Mouse (Mus musculus): ENCODE measurements around the gene Vwf.

Gene Vwf

GRCm38 (mm10) chr6:125620764-125621163 is 74.2 kb downstream of the Vwf start:
- DNase-seq (ENCODE audit: extremely low spot score, low spot score): no peak

GRCm38 (mm10) chr6:125622434-125622833 is 75.9 kb downstream of the Vwf start:
- no peak for DNase-seq (ENCODE audit: extremely low spot score, low spot score)

GRCm38 (mm10) chr6:125640486-125640885 is 93.9 kb downstream of the Vwf start:
- no peak for DNase-seq (ENCODE audit: extremely low spot score, low spot score)

- DNase-seq (ENCODE audit: extremely low spot score, low spot score): no peak
Observed at GRCm38 (mm10) chr6:125641146-125641545, 94.6 kb downstream of the Vwf start.

GRCm38 (mm10) chr6:125648964-125649363 is 102.4 kb downstream of the Vwf start:
- DNase-seq (ENCODE audit: extremely low spot score, low spot score): no peak

GRCm38 (mm10) chr6:125651335-125651734 is 104.8 kb downstream of the Vwf start:
- no peak for DNase-seq (ENCODE audit: extremely low spot score, low spot score)

- no peak for DNase-seq (ENCODE audit: extremely low spot score, low spot score)
Observed at GRCm38 (mm10) chr6:125653416-125653815, 106.8 kb downstream of the Vwf start.

- DNase-seq (ENCODE audit: extremely low spot score, low spot score): no peak
Observed at GRCm38 (mm10) chr6:125656921-125657320, 110.3 kb downstream of the Vwf start.

GRCm38 (mm10) chr6:125657966-125658365 is 111.4 kb downstream of the Vwf start:
- DNase-seq (ENCODE audit: extremely low spot score, low spot score): no peak

GRCm38 (mm10) chr6:125661106-125661877 is 114.7 kb downstream of the Vwf start:
- DNase-seq (ENCODE audit: extremely low spot score, low spot score): peak; percentile 83

GRCm38 (mm10) chr6:125663906-125664305 is 117.3 kb downstream of the Vwf start:
- DNase-seq (ENCODE audit: extremely low spot score, low spot score): no peak

GRCm38 (mm10) chr6:125671835-125672234 is 125.3 kb downstream of the Vwf start:
- no peak for DNase-seq (ENCODE audit: extremely low spot score, low spot score)

GRCm38 (mm10) chr6:125678492-125678891 is 131.9 kb downstream of the Vwf start:
- no peak for DNase-seq (ENCODE audit: extremely low spot score, low spot score)

GRCm38 (mm10) chr6:125680613-125681012 is 134.0 kb downstream of the Vwf start:
- DNase-seq (ENCODE audit: extremely low spot score, low spot score): no peak

GRCm38 (mm10) chr6:125685420-125685819 is 138.8 kb downstream of the Vwf start:
- DNase-seq (ENCODE audit: extremely low spot score, low spot score): no peak

GRCm38 (mm10) chr6:125687986-125688385 is 141.4 kb downstream of the Vwf start:
- no peak for DNase-seq (ENCODE audit: extremely low spot score, low spot score)

- DNase-seq (ENCODE audit: extremely low spot score, low spot score): peak; percentile 20
Observed at GRCm38 (mm10) chr6:125690057-125690703, 143.6 kb downstream of the Vwf start, which contains the start of gene Ano2. Gene Ano2 (plus strand): TSS chr6:125690419.

- DNase-seq (ENCODE audit: extremely low spot score, low spot score): no peak
Observed at GRCm38 (mm10) chr6:125701146-125701545, 154.6 kb downstream of the Vwf start.

- DNase-seq (ENCODE audit: extremely low spot score, low spot score): no peak
Observed at GRCm38 (mm10) chr6:125711261-125711660, 164.7 kb downstream of the Vwf start.

- DNase-seq (ENCODE audit: extremely low spot score, low spot score): no peak
Observed at GRCm38 (mm10) chr6:125726408-125726807, 179.8 kb downstream of the Vwf start.

- no peak for DNase-seq (ENCODE audit: extremely low spot score, low spot score)
Observed at GRCm38 (mm10) chr6:125727484-125727911, 180.9 kb downstream of the Vwf start.

- DNase-seq (ENCODE audit: extremely low spot score, low spot score): no peak
Observed at GRCm38 (mm10) chr6:125729471-125729870, 182.9 kb downstream of the Vwf start.
